Mouse (Mus musculus): ENCODE results near the gene Rmnd5b.

- no peak for TF ChIP-seq CTCF (IDR thresholded peaks at IDR 0.05; ENCODE audit: control insufficient read depth, insufficient read depth, insufficient read length)
- TF ChIP-seq MAX (IDR thresholded peaks at IDR 0.05): no peak
- no peak for TF ChIP-seq USF1 (IDR thresholded peaks at IDR 0.05; ENCODE audit: low read depth)
These were observed 5.1 kb upstream of the Rmnd5b start for GRCm38 (mm10) chr11:51640748-51641147.

Measured in C2C12 (cell line).